Mouse (Mus musculus): ENCODE measurements around the gene Gm5244. TPM values are rescaled to one million over a fixed set of nuclear protein-coding genes. Genes with fewer than 3 reads are reported as not detected.
A peak's percentile ranks its signal among the peaks of the same experiment; 100 is the strongest.

Gm5244 gene
- polyA plus RNA-seq, 1 experiment, result not detected

GRCm38 (mm10) chr19:12804237-12804636, 42.2 kb upstream of the Gm5244 start:
- TF ChIP-seq POLR2A (IDR thresholded peaks at IDR 0.05; ENCODE audit: low read depth, low read length) (no peak), CTCF (IDR thresholded peaks at IDR 0.05; ENCODE audit: extremely low read depth, insufficient read depth, insufficient read length, insufficient replicate concordance) (no peak)
- no peak overlapping the region for H3K27ac ChIP-seq (ENCODE audit: insufficient read depth, low read length)
- 91% methylated on average over 1 of the region's 1 CpGs for WGBS
- H3K4me1 ChIP-seq (ENCODE audit: control insufficient read depth, insufficient read depth, insufficient read length), result peaks cover 6% of the 10 kb centered on the region
- peaks cover 5% of the 10 kb centered on the region for H3K36me3 ChIP-seq (ENCODE audit: control insufficient read depth, insufficient read depth, low read length)
- no peak overlapping the region for H3K4me3 ChIP-seq (ENCODE audit: extremely low read depth, insufficient read depth, insufficient read length)
- no peak for DNase-seq (ENCODE audit: low read depth in 1 of 2, low spot score in 2 of 2)
- H3K27me3 ChIP-seq (ENCODE audit: control insufficient read depth, insufficient read depth, low read length), result no peaks in the 10 kb centered on the region

GRCm38 (mm10) chr19:12805730-12806129, 40.8 kb upstream of the Gm5244 start:
- H3K27ac ChIP-seq (ENCODE audit: insufficient read depth, low read length), result no peak overlapping the region; the same call in 1 of the 2 replicates
- WGBS, result 84% methylated on average over 3 of the region's 3 CpGs
- H3K27me3 ChIP-seq (ENCODE audit: control insufficient read depth, insufficient read depth, low read length), result no peaks in the 10 kb centered on the region
- peaks cover 6% of the 10 kb centered on the region for H3K4me1 ChIP-seq (ENCODE audit: control insufficient read depth, insufficient read depth, insufficient read length)
- H3K4me3 ChIP-seq (ENCODE audit: extremely low read depth, insufficient read depth, insufficient read length), result no peak overlapping the region
- no peak for TF ChIP-seq CTCF (IDR thresholded peaks at IDR 0.05; ENCODE audit: extremely low read depth, insufficient read depth, insufficient read length, insufficient replicate concordance)
- TF ChIP-seq POLR2A (IDR thresholded peaks at IDR 0.05; ENCODE audit: low read depth, low read length), result no peak
- no peak for DNase-seq (ENCODE audit: low read depth in 1 of 2, low spot score in 2 of 2)
- peaks cover 6% of the 10 kb centered on the region for H3K36me3 ChIP-seq (ENCODE audit: control insufficient read depth, insufficient read depth, low read length)

- WGBS, result 34% methylated on average over 2 of the region's 2 CpGs
- Histone ChIP-seq H3K36me3 (ENCODE audit: control insufficient read depth, insufficient read depth, low read length) (peaks cover 8% of the 10 kb centered on the region), H3K4me3 (ENCODE audit: extremely low read depth, insufficient read depth, insufficient read length) (no peak overlapping the region), H3K27me3 (ENCODE audit: control insufficient read depth, insufficient read depth, low read length) (no peaks in the 10 kb centered on the region), H3K4me1 (ENCODE audit: control insufficient read depth, insufficient read depth, insufficient read length) (peaks cover 6% of the 10 kb centered on the region), H3K27ac (ENCODE audit: insufficient read depth, low read length) (peak overlapping the region; percentile 50; the same call in 1 of the 2 replicates)
- TF ChIP-seq POLR2A (IDR thresholded peaks at IDR 0.05; ENCODE audit: low read depth, low read length), result no peak
- TF ChIP-seq CTCF (IDR thresholded peaks at IDR 0.05; ENCODE audit: extremely low read depth, insufficient read depth, insufficient read length, insufficient replicate concordance), result no peak
- no peak for DNase-seq (ENCODE audit: low read depth in 1 of 2, low spot score in 2 of 2)
Measured at GRCm38 (mm10) chr19:12806214-12806613, 40.3 kb upstream of the Gm5244 start.

- DNase-seq (ENCODE audit: low read depth in 1 of 2, low spot score in 2 of 2), result no peak
- Histone ChIP-seq H3K36me3 (ENCODE audit: control insufficient read depth, insufficient read depth, low read length) (peaks cover 11% of the 10 kb centered on the region), H3K4me1 (ENCODE audit: control insufficient read depth, insufficient read depth, insufficient read length) (no peaks in the 10 kb centered on the region), H3K4me3 (ENCODE audit: extremely low read depth, insufficient read depth, insufficient read length) (no peak overlapping the region), H3K27me3 (ENCODE audit: control insufficient read depth, insufficient read depth, low read length) (no peaks in the 10 kb centered on the region), H3K27ac (ENCODE audit: insufficient read depth, low read length) (no peak overlapping the region)
- 81% methylated on average over 1 of the region's 1 CpGs for WGBS
- TF ChIP-seq CTCF (IDR thresholded peaks at IDR 0.05; ENCODE audit: extremely low read depth, insufficient read depth, insufficient read length, insufficient replicate concordance), result no peak
- no peak for TF ChIP-seq POLR2A (IDR thresholded peaks at IDR 0.05; ENCODE audit: low read depth, low read length)
Measured at GRCm38 (mm10) chr19:12812644-12813364, 33.7 kb upstream of the Gm5244 start.

GRCm38 (mm10) chr19:12813883-12814282, 32.6 kb upstream of the Gm5244 start:
- WGBS, result 67% methylated on average over 1 of the region's 1 CpGs
- Histone ChIP-seq H3K4me3 (ENCODE audit: extremely low read depth, insufficient read depth, insufficient read length) (no peak overlapping the region), H3K27me3 (ENCODE audit: control insufficient read depth, insufficient read depth, low read length) (no peaks in the 10 kb centered on the region), H3K36me3 (ENCODE audit: control insufficient read depth, insufficient read depth, low read length) (peaks cover 11% of the 10 kb centered on the region), H3K4me1 (ENCODE audit: control insufficient read depth, insufficient read depth, insufficient read length) (no peaks in the 10 kb centered on the region; the same call in 1 of the 2 replicates), H3K27ac (ENCODE audit: insufficient read depth, low read length) (no peak overlapping the region)
- DNase-seq (ENCODE audit: low read depth in 1 of 2, low spot score in 2 of 2), result no peak
- TF ChIP-seq POLR2A (IDR thresholded peaks at IDR 0.05; ENCODE audit: low read depth, low read length), result no peak
- no peak for TF ChIP-seq CTCF (IDR thresholded peaks at IDR 0.05; ENCODE audit: extremely low read depth, insufficient read depth, insufficient read length, insufficient replicate concordance)

- 30% methylated on average over 1 of the region's 1 CpGs for WGBS
- no peak overlapping the region for H3K27ac ChIP-seq (ENCODE audit: insufficient read depth, low read length)
- no peaks in the 10 kb centered on the region; the same call in none of the 2 replicates for H3K4me1 ChIP-seq (ENCODE audit: control insufficient read depth, insufficient read depth, insufficient read length)
- H3K36me3 ChIP-seq (ENCODE audit: control insufficient read depth, insufficient read depth, low read length), result no peaks in the 10 kb centered on the region; the same call in 1 of the 2 replicates
- no peaks in the 10 kb centered on the region for H3K27me3 ChIP-seq (ENCODE audit: control insufficient read depth, insufficient read depth, low read length)
- no peak for TF ChIP-seq POLR2A (IDR thresholded peaks at IDR 0.05; ENCODE audit: low read depth, low read length)
- TF ChIP-seq CTCF (IDR thresholded peaks at IDR 0.05; ENCODE audit: extremely low read depth, insufficient read depth, insufficient read length, insufficient replicate concordance), result no peak
- DNase-seq (ENCODE audit: low read depth in 1 of 2, low spot score in 2 of 2), result no peak
- H3K4me3 ChIP-seq (ENCODE audit: extremely low read depth, insufficient read depth, insufficient read length), result no peak overlapping the region
Measured at GRCm38 (mm10) chr19:12818507-12818906, 28.0 kb upstream of the Gm5244 start.

GRCm38 (mm10) chr19:12820383-12820782, 26.1 kb upstream of the Gm5244 start:
- 25% methylated on average over 4 of the region's 4 CpGs for WGBS
- DNase-seq (ENCODE audit: low read depth in 1 of 2, low spot score in 2 of 2), result peak; percentile 30 to 33

More at GRCm38 (mm10) chr19:12820383-12820782, 26.1 kb upstream of the Gm5244 start:
- Histone ChIP-seq H3K27ac (ENCODE audit: insufficient read depth, low read length) (no peak overlapping the region), H3K4me3 (ENCODE audit: extremely low read depth, insufficient read depth, insufficient read length) (no peak overlapping the region), H3K27me3 (ENCODE audit: control insufficient read depth, insufficient read depth, low read length) (no peaks in the 10 kb centered on the region), H3K36me3 (ENCODE audit: control insufficient read depth, insufficient read depth, low read length) (peaks cover 11% of the 10 kb centered on the region), H3K4me1 (ENCODE audit: control insufficient read depth, insufficient read depth, insufficient read length) (no peaks in the 10 kb centered on the region; the same call in none of the 2 replicates)
- TF ChIP-seq POLR2A (IDR thresholded peaks at IDR 0.05; ENCODE audit: low read depth, low read length) (no peak), CTCF (IDR thresholded peaks at IDR 0.05; ENCODE audit: extremely low read depth, insufficient read depth, insufficient read length, insufficient replicate concordance) (no peak)

All from spleen, adult 2 months (tissue).